Mouse (Mus musculus): Measurements from ENCODE around the gene Gm10273.
A peak's percentile ranks its signal among the peaks of the same experiment; 100 is the strongest.

Gm10273 gene

DNA sequence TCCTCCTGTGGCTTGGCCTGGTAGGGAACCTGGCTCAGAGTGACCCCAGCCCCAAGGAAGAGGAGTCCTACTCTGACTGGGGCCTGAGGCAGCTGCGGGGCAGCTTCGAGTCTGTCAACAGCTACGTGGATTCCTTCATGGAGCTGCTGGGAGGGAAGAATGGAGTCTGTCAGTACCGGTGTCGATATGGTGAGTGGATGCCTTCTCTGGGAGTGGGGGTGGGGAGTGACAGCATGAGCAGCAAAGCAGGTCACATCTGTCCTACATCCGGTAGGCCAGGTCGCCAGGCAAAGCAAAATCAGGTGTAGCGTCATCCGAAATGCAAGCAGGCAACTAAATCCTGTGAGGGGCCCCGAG lies 8.3 kb downstream of the Gm10273 start:
- no peak for DNase-seq

DNA sequence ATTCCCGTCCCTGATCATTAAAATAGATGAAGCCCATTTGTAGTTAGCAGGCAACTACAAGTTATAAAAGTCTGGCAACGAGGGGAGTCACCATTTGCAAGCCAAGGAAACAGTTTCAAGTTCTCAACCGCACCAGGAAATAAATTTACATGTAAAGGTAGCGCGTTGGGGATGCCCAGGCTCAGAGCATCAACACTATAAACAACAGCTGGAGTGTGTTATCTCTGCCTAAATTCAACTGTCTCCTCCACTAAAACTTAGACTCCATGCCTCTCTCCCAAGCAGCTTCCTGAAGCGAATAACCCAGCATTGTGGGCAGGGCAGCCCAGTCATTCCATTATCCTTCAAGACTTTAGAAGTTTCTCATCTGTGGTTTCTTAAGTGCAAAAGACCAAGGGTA lies 13.1 kb downstream of the Gm10273 start:
- no peak for DNase-seq

DNA sequence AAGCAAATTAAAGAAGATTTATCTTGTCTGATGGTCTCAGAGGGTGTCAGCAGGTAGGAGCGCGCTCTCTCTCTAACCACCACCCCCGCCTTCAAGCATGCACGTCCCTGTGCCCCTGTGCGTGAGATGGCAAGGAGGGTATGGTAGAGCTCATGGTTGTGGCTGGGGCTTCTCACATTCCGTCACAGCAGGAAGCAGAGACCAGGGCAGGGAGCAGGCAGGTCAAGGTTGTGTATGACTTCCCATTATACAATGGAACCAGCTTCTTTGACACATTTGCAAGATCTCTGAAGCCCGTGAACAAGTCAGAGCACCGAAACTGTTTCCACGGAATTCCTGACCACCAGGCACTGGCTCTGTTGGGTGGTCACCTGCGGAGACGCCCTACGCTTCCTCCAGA lies 14.8 kb downstream of the Gm10273 start:
- no peak for DNase-seq

DNA sequence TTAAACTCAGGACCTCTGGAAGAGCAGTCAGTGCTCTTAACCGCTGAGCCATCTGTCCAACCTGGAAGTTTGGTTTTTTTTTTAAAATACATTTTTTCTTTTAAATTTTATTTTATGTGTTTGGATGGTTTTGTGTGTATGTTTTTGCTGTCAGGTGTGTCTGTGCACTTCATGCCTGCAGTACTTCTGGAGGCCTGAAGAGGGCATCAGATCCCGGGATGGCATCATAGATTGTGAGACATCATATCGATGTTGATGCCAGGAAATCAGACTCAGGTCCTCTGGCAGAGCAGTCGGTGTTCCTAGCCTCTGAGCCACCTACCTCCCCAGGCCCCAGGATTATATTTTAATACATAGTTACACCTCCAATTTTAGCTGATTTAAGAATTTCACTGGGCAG lies 18.3 kb downstream of the Gm10273 start:
- DNase-seq: no peak

DNA sequence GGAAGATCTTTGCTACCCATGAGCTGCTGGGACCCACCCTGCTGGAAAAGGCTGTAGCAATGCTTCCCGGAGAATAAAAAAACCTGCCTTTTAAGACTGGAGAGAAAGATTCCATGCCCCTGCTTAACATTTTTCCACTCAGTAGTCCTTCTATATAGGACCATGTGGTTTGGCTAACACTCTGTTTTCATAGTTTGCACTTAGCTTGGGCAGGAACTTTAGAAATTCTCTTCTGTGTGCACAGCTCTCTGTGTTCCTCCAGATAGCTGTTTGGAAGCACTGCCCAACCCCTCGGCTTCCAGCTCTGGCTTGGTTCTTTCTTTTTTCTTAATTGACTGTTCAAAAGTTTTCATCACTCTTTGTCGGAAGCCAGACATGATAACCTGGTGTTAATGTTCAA lies 21.2 kb downstream of the Gm10273 start:
- no peak for DNase-seq

DNA sequence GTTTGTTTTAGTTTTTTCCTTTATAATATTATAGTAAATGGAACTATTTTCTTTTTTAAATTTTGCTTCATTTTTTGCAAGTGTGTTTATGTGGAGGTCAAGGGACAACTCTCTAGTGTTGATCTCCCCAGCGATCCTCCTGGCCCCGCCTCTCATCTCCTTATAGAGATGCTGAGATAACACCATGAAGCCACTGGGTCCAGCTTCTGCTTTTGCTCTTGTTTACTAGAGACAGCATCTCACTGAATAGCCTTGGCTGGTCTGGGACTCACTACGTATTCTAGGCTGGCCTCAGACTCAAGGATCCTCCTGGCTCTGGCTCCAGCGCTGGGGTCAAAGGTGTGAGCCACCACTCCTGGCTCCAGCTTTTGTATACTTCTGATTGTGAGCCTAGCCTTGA lies 24.1 kb downstream of the Gm10273 start:
- DNase-seq: no peak

DNA sequence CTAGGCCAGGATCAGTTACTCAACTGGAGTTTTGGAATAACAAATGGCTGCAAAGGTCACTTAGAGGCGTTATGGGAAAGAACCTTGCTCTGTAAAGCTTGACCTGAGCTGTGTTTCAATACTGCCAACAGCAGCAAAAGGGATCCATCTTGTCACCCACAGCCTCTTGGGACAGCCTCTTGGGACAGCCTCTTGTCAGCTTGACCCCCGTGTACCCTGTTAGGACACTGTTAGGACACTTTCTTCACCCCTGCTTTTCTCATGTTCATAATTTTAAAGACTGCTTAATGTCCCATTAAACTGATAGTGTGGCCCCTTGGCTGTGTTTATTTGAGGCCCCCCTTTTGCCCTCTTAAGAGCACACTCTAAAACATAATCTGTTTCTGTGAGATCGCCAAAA lies 29.0 kb downstream of the Gm10273 start:
- DNase-seq: no peak

DNA sequence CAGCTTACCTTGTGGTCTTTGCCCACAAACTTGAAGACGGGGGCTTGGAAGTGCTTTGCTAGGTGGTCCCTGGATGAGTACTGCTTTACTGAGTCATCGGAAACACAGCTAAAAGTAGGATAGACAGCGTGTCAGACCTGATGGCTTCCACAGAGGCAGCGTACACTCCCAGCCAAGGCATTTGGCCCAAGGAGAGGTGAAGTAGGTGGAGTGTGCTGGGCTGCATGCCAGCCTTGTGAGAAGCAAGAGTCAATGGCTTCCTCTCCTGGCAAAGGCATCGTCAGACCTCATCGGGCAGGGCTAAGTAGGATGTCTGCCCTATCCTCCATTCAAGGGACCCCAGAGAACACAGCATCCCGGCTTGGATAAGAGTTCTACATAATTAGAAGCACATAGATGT lies 29.9 kb downstream of the Gm10273 start:
- DNase-seq: peak; percentile 81 to 89

DNA sequence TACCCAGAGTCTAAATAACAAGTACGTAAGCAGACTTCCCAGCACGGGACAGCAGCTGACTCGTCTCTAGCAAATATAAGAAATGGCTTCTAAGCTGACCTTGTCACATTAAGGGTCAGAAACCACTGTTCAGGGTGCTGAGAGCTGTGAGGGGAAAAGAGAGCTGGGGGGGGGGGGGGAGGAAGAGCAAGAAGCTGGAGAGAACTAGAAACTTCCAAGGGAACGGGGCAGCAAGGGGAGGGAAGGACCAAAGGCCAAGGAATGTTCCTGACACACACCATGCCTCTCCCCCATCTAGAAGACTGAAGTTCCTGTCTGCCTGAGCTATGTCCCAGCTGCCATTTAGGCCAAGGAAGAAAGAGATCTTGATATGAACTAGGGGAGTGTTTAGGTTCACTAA lies 30.9 kb downstream of the Gm10273 start:
- DNase-seq: no peak

DNA sequence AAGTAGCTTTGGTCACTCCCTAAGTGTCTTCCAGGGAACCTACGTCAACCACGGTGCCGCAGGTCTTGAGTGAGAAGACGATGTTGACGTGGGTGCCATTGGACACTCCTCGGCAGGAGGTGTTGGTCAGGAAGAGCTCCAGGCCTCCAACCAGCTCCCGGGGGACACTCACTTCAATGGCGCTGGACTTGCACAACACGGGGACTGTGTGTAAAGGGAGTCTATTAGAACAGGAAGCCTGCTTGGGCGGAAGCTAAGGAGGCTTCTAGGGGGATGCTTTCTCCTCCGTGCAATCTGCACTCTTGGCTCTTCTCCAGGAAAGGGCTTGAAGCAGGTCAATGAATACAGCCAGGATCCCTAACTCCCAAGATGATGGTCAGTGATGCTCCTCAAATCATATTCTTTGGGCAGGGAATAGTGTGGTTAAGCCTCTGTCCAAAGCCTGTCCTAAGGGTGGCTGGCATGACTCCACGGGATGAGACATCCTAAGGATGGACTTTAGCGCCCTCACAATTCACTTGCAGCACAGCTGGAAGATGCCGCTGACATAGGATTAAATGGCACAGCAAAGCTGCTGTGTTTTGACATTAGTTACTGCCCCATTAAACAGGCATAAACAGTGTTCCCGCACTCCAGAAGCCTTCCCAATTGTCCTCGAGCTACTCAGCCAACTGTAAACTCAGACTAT lies 34.2 kb downstream of the Gm10273 start:
- no peak for DNase-seq

DNA sequence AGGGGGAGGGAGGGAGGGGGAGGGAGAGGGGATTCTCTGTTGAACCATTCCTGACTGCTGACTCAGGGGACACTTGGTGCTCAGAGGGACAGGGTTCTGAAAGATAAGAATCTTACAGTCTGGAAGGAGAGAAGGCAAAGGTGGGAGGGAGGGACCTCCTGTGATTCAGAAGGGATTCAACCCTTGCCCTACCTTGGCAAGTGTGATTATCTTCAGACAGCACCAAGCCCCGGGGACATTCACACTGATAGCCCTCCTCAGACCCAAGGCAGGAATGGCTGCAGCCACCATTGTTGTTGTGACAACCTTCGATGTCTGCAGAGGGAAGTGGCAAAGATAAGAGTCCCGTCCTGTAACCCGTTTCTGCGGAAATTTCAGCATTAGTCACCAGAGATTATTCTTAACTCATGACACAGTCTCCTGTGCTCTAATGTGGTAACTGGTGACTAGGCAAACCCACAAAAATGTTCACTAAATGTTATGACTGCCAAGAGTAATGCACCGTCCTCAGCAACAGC lies 35.3 kb downstream of the Gm10273 start:
- DNase-seq: no peak

DNA sequence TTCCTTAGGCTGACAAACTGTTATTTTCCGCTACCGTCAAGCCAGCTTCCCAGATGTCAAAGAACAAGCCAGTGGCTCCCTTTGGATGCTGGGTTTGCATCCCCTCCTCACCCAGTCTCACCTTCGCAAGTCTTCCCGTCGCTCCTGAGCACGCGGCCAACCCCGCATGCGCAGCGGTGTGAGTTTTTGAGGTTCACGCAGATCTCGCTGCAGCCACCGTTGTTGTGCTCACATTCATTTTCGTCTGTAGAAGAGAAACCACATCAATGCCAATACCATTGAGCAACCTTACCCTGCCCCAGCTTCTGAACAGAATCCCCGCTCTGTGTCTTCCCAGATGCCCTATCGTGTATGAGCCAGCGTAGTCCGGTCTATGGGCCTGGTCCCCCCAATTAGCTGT lies 40.3 kb downstream of the Gm10273 start:
- DNase-seq: no peak

DNA sequence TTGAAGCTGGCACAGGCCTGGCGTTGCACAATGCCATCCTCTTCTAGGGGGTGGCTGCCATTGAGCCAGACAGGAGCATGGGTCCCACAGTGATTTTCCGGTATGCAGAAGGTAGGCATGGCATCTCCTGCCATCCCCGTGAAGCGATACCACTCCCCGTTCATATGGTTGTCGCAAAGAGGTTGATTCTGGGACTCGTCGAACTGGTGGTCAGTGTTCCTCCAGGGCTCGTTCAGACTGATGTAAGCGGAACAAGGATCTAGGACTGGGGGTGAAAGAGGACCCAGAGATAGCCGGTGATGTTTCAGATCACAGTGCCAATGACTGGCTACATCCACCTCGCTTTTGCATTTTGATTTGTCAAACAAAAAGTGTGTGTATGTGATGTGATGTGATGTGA lies 43.2 kb downstream of the Gm10273 start:
- no peak for DNase-seq

DNA sequence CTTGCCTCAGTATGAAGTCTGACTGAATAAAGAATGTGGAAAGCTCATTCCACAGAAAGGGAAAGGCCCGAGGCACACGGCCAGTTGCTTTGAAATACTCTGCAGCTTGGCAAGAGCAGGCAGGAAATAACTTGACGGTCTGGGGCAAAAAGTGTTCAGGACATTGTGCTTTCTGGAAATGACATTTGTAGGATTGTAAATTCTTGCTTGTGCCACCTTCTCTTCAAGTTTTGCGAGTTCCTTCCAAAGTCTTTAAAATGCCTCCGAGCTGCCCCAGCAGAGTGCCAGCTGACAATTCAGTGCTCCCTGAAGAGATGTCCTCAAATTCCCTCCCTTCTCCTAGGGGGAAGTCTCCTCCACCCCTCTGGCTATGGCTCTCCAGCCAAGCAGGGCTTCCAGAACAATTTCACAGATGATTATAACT lies 44.1 kb downstream of the Gm10273 start:
- DNase-seq: peak; percentile 56 to 80

DNA sequence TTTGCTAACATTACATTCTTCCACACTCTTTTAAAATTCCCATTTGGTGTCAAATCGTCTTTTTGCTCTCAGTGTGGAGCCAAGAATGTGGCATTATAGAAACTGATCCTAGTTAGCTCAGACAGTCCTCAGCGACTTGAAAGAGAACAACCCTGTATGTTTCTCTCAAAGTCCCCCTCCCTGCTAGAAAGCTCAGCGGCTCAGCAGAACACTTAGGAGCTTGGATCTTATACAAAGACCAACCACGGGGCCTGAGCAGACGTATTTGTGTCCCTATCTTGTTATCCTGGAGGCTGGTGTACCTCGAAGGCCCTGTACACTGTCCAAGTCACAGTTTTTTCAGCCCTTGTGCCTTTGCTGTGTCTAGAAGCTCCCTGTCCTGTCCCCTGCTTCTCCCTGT lies 44.7 kb downstream of the Gm10273 start:
- no peak for DNase-seq

DNA sequence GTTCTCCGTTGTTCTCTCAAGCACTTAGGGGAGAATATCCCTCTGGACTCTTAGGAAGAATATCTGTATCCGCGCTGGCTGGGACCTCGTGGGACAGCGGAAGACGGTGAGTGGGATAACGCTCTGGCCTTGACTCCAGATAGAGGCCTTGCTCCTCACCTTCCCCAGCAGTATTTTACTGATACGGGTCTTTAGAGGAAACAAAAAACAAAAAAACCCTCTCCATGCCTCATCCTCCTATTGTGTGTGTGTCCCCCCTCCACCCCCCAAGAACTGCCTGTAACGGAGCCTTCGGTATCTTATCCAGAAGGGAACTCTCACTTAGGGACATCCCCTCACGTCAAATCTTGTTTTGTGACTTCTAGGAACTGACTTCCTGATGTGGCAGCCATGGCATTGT lies 46.3 kb downstream of the Gm10273 start, which contains the start of gene Oit3:
Oit3 (minus strand) TSS at position 44 of the 400 bp plus-strand sequence.
- DNase-seq: no peak

DNA sequence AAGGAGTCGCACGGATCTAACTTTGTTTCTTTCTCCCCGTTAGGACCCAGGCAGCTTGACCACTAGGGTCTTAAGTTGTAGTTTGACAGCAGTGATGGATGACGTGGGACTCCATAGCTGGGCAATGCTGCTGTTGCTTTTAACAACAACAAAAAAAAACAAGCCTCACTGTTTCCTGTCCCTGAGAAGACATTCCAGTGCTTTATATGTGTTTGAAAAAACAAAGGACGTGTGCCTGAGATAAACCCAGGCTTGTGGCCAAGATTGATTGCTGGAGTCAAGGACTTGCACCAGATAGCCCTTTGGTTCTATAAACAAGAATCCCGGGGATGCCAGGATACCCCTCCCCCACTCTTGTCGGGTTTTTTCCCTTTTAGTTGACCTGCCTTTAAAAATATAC lies 47.8 kb downstream of the Gm10273 start:
- DNase-seq: peak; percentile 48 to 65

DNA sequence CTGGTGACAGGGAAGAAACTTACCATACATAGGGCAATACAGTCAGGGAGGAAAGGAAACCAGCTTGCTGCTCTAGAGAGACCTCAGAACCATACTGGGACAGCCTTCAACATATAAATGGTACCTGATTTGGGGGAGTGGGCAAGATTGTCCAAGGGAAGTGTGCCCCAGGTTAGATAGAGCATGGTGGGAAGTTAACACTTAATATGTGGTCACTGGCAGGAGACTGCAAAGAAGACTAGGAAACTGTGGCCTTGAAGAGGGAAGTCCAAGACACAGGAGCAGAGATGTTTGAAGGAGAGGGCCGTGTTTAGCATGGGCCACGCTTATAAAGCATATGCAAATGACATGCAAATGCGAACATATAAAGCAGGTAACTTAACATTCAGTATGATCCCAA lies 48.7 kb downstream of the Gm10273 start:
- DNase-seq: no peak

DNA sequence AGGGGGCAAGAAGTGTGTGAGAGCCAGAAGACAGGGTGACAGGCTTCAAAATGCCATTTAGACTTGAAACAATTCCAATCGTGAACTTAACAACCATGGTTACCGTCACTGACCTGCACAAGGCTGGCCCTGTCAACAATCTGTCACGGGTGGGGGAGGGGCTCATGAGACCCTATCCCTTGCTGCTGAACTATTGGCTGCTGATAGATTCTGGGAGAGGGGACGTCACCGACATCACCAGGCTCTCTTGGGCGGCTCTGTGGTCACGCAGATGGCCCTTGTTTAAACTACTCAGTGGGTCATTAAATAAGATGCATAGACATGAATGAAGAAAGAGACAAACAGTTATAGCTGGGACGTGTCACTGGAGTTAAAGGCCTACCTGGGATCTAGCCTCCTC lies 49.2 kb downstream of the Gm10273 start:
- DNase-seq: no peak

All from lung, postnatal 4 days (tissue).